16 mouse cellular contexts compared by ENCODE assay signal in the genomic region with DNA sequence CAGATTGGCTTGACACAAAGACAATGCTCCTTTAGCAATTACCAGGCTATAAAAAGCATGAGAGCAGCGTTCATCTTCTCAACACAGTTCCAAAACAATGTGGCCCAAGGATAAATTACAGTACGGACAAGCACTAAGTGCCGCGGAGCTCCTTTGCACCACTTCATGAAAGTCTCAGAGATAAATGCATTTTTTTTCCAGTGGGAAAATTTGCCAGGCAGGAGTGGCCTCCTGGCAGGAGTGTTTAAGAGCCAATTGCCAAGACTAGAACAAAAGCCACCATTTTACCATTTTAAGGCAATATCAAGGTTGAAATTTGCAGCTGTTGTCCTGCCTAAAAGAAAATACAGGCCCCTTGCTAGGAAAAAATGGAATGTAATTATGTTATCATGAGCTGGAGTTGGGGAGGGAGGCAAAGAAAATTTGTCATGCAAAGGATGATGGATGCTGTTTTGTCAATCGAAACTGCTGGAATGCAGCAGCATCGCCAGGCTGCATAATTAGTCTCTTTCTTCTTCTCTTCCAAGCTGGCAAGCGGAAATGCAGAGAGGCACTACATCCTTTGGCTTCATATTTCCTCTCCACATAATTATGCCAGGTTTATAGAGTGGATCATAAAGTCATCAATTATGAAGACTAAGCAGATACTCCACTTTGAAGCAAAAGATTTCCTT. TPM values are rescaled to one million over a fixed set of nuclear protein-coding genes. Genes with fewer than 3 reads are reported as not detected.
DNase-seq lines count a peak whose midpoint lies in the region; ATAC-seq lines count a peak whose summit lies in the region.
"Had no signal": no experiment of that assay in that cellular context is flagged by ENCODE, and none has a peak within 500 bp of the region (broad histone marks: within the 10 kb centered on the region; RNA-seq: fewer than 3 reads in every experiment).

No protein-coding gene starts in this region.

- H3K27ac ChIP-seq in forebrain, embryonic 13.5 days = peak overlapping the region; percentile 46
- no peak overlapping the region for H3K27ac ChIP-seq in forebrain, embryonic 10.5 days
- no peak overlapping the region for H3K27ac ChIP-seq in midbrain, embryonic 14.5 days (replicated peaks; ENCODE audit: low read depth, low read length)
- no peak overlapping the region for H3K27ac ChIP-seq in midbrain, embryonic 11.5 days (ENCODE audit: low read depth, low read length)
- H3K27ac ChIP-seq in hindbrain, embryonic 16.5 days (ENCODE audit: low read depth, low read length) = peak overlapping the region; percentile 21; the same call in 1 of the 2 replicates
- peak overlapping the region; percentile 50 for H3K27ac ChIP-seq in stomach, embryonic 16.5 days (ENCODE audit: low read length)
- H3K27ac ChIP-seq: heart, embryonic 10.5 days; kidney, embryonic 15.5 days had no signal

- H3K4me2 ChIP-seq in forebrain, embryonic 13.5 days = no peak overlapping the region
- H3K4me2 ChIP-seq in midbrain, embryonic 14.5 days (ENCODE audit: low read length) = no peak overlapping the region
- no peak overlapping the region for H3K4me2 ChIP-seq in midbrain, embryonic 11.5 days
- H3K4me2 ChIP-seq in hindbrain, embryonic 16.5 days (ENCODE audit: low read length) = no peak overlapping the region
- H3K4me2 ChIP-seq in stomach, embryonic 16.5 days (ENCODE audit: low read depth, low read length) = no peak overlapping the region
- H3K4me2 ChIP-seq: kidney, embryonic 15.5 days had no signal

- peaks cover 13% of the 10 kb centered on the region for H3K4me1 ChIP-seq in forebrain, embryonic 13.5 days
- H3K4me1 ChIP-seq in forebrain, embryonic 10.5 days = peaks cover 8% of the 10 kb centered on the region
- H3K4me1 ChIP-seq in midbrain, embryonic 14.5 days (ENCODE audit: control insufficient read depth, insufficient read depth, low read length) = peaks cover 7% of the 10 kb centered on the region
- no peaks in the 10 kb centered on the region for H3K4me1 ChIP-seq in midbrain, embryonic 11.5 days (ENCODE audit: control insufficient read depth, insufficient read depth, low read length)
- peaks cover 3% of the 10 kb centered on the region for H3K4me1 ChIP-seq in hindbrain, embryonic 16.5 days (ENCODE audit: control insufficient read depth, insufficient read depth, low read depth, low read length)
- H3K4me1 ChIP-seq in stomach, embryonic 16.5 days (ENCODE audit: control insufficient read depth, insufficient read depth, low read length) = peaks cover 5% of the 10 kb centered on the region; the same call in 1 of the 2 replicates
- H3K4me1 ChIP-seq: heart, embryonic 10.5 days; kidney, embryonic 15.5 days had no signal

- H3K27me3 ChIP-seq in forebrain, embryonic 13.5 days = no peaks in the 10 kb centered on the region
- no peaks in the 10 kb centered on the region for H3K27me3 ChIP-seq in forebrain, embryonic 10.5 days (ENCODE audit: poor library complexity, severe bottlenecking)
- no peaks in the 10 kb centered on the region for H3K27me3 ChIP-seq in midbrain, embryonic 14.5 days (ENCODE audit: control insufficient read depth, insufficient read depth, low read length)
- H3K27me3 ChIP-seq in midbrain, embryonic 11.5 days (ENCODE audit: control insufficient read depth, insufficient read depth, low read length) = no peaks in the 10 kb centered on the region
- no peaks in the 10 kb centered on the region for H3K27me3 ChIP-seq in hindbrain, embryonic 16.5 days (replicated peaks; ENCODE audit: control insufficient read depth, insufficient read depth, low read length)
- H3K27me3 ChIP-seq in stomach, embryonic 16.5 days (ENCODE audit: control insufficient read depth, insufficient read depth, low read length) = no peaks in the 10 kb centered on the region
- H3K27me3 ChIP-seq: kidney, embryonic 15.5 days had no signal

- H3K9ac ChIP-seq in forebrain, embryonic 13.5 days = no peak overlapping the region
- H3K9ac ChIP-seq in midbrain, embryonic 14.5 days (replicated peaks; ENCODE audit: low read length) = no peak overlapping the region
- no peak overlapping the region for H3K9ac ChIP-seq in midbrain, embryonic 11.5 days (ENCODE audit: low read length)
- H3K9ac ChIP-seq in hindbrain, embryonic 16.5 days (ENCODE audit: low read depth, low read length) = no peak overlapping the region
- no peak overlapping the region for H3K9ac ChIP-seq in stomach, embryonic 16.5 days (ENCODE audit: low read length)
- H3K9ac ChIP-seq: kidney, embryonic 15.5 days had no signal

- ATAC-seq in forebrain, embryonic 13.5 days = no peak
- ATAC-seq in midbrain, embryonic 14.5 days (ENCODE audit: low FRiP score, low TSS enrichment) = no peak
- no peak for ATAC-seq in midbrain, embryonic 11.5 days (ENCODE audit: low FRiP score)
- ATAC-seq in hindbrain, embryonic 16.5 days = peak; percentile 60
- ATAC-seq in stomach, embryonic 16.5 days (ENCODE audit: insufficient read depth, low FRiP score) = peak; percentile 4; the same call in 1 of the 2 replicates

- DNase-seq in forebrain, embryonic 10.5 days (ENCODE audit: extremely low spot score, low spot score) = no peak
- peak; percentile 37 for DNase-seq in midbrain, embryonic 14.5 days
- no peak for DNase-seq in midbrain, embryonic 11.5 days (ENCODE audit: low spot score, missing footprints)
- DNase-seq in cerebellum, postnatal 25 days = no peak
- no peak for DNase-seq in cerebellum, adult 11-12 months
- DNase-seq: adrenal gland, adult 2 months; cerebellum, postnatal 10 days; gastrocnemius, postnatal 10 days; heart, postnatal 36 days; lung, postnatal 14 days; right cerebral cortex, postnatal 25 days had no signal

- H3K9me3 ChIP-seq in forebrain, embryonic 13.5 days (replicated peaks) = no peaks in the 10 kb centered on the region
- H3K9me3 ChIP-seq in forebrain, embryonic 10.5 days = no peaks in the 10 kb centered on the region
- H3K9me3 ChIP-seq in midbrain, embryonic 14.5 days (ENCODE audit: control insufficient read depth, low read length) = no peaks in the 10 kb centered on the region
- H3K9me3 ChIP-seq in midbrain, embryonic 11.5 days (ENCODE audit: control insufficient read depth, low read length) = no peaks in the 10 kb centered on the region
- H3K9me3 ChIP-seq in hindbrain, embryonic 16.5 days (ENCODE audit: control insufficient read depth, low read length) = no peaks in the 10 kb centered on the region
- no peaks in the 10 kb centered on the region for H3K9me3 ChIP-seq in stomach, embryonic 16.5 days (replicated peaks; ENCODE audit: control insufficient read depth, low read length)
- H3K9me3 ChIP-seq: heart, embryonic 10.5 days; kidney, embryonic 15.5 days had no signal

- H3K4me3 ChIP-seq in forebrain, embryonic 13.5 days = no peak overlapping the region
- no peak overlapping the region for H3K4me3 ChIP-seq in forebrain, embryonic 10.5 days
- no peak overlapping the region for H3K4me3 ChIP-seq in midbrain, embryonic 14.5 days (replicated peaks; ENCODE audit: low read depth, low read length)
- no peak overlapping the region for H3K4me3 ChIP-seq in midbrain, embryonic 11.5 days (ENCODE audit: low read depth, low read length)
- no peak overlapping the region for H3K4me3 ChIP-seq in hindbrain, embryonic 16.5 days (ENCODE audit: low read length)
- H3K4me3 ChIP-seq in stomach, embryonic 16.5 days (replicated peaks; ENCODE audit: low read length) = no peak overlapping the region
- H3K4me3 ChIP-seq: heart, embryonic 10.5 days; kidney, embryonic 15.5 days had no signal

- 24% methylated on average over 7 of the region's 7 CpGs for WGBS in forebrain, embryonic 13.5 days
- whole genome bisulfite sequencing in forebrain, embryonic 10.5 days = 81% methylated on average over 7 of the region's 7 CpGs
- WGBS in midbrain, embryonic 14.5 days = 56% methylated on average over 7 of the region's 7 CpGs
- WGBS in midbrain, embryonic 11.5 days = 78% methylated on average over 7 of the region's 7 CpGs
- WGBS in hindbrain, embryonic 16.5 days = 24% methylated on average over 7 of the region's 7 CpGs
- WGBS in stomach, embryonic 16.5 days = 28% methylated on average over 7 of the region's 7 CpGs

- H3K36me3 ChIP-seq in forebrain, embryonic 13.5 days (ENCODE audit: poor library complexity, severe bottlenecking) = no peaks in the 10 kb centered on the region
- no peaks in the 10 kb centered on the region for H3K36me3 ChIP-seq in forebrain, embryonic 10.5 days (replicated peaks)
- H3K36me3 ChIP-seq in midbrain, embryonic 14.5 days (ENCODE audit: control insufficient read depth, insufficient read depth, low read length) = no peaks in the 10 kb centered on the region
- H3K36me3 ChIP-seq in midbrain, embryonic 11.5 days (ENCODE audit: control insufficient read depth, insufficient read depth, low read length) = no peaks in the 10 kb centered on the region
- no peaks in the 10 kb centered on the region for H3K36me3 ChIP-seq in hindbrain, embryonic 16.5 days (ENCODE audit: control insufficient read depth, insufficient read depth, low read length)
- no peaks in the 10 kb centered on the region for H3K36me3 ChIP-seq in stomach, embryonic 16.5 days (ENCODE audit: control insufficient read depth, insufficient read depth, low read length)
- H3K36me3 ChIP-seq: heart, embryonic 10.5 days; kidney, embryonic 15.5 days had no signal

RNA-seq across cellular contexts. Expression of a gene that starts 40.7 kb away (rescaled TPM):
- polyA plus RNA-seq in forebrain, embryonic 13.5 days (2015; fragmentation: Nextera tagmentation; extraction: Ambion mirVana) = 9.0 and 11.2 TPM in 2 replicates
- polyA plus RNA-seq in forebrain, embryonic 10.5 days (2016; fragmentation: Nextera tagmentation; extraction: Ambion mirVana) = 5.8 and 7.4 TPM in 2 replicates
- 21.5 and 24.7 TPM in 2 replicates for polyA plus RNA-seq in midbrain, embryonic 14.5 days (2014; fragmentation: Nextera tagmentation; extraction: Ambion mirVana)
- 1.7 and 2.8 TPM in 2 replicates for polyA plus RNA-seq in midbrain, embryonic 11.5 days (2014; fragmentation: Nextera tagmentation; extraction: Ambion mirVana)
- 79.1 and 96.8 TPM in 2 replicates for polyA plus RNA-seq in hindbrain, embryonic 16.5 days (2015; fragmentation: Nextera tagmentation; extraction: Ambion mirVana)
- 121 and 125 TPM in 2 replicates for polyA plus RNA-seq in stomach, embryonic 16.5 days (2015; fragmentation: Nextera tagmentation; extraction: Ambion mirVana)

RNA-seq across cellular contexts. Expression of a gene that starts 45.8 kb away (rescaled TPM):
- polyA plus RNA-seq in forebrain, embryonic 13.5 days (2015; fragmentation: Nextera tagmentation; extraction: Ambion mirVana) = 0.20 TPM in 1 of 2 replicates, not detected in the other
- 0.22 and 0.25 TPM in 2 replicates for polyA plus RNA-seq in forebrain, embryonic 10.5 days (2016; fragmentation: Nextera tagmentation; extraction: Ambion mirVana)
- 0.33 and 0.78 TPM in 2 replicates for polyA plus RNA-seq in midbrain, embryonic 14.5 days (2014; fragmentation: Nextera tagmentation; extraction: Ambion mirVana)
- not detected in 2 replicates for polyA plus RNA-seq in midbrain, embryonic 11.5 days (2014; fragmentation: Nextera tagmentation; extraction: Ambion mirVana)
- polyA plus RNA-seq in hindbrain, embryonic 16.5 days (2015; fragmentation: Nextera tagmentation; extraction: Ambion mirVana) = 0.60 and 0.74 TPM in 2 replicates
- 0.61 and 1.7 TPM in 2 replicates for polyA plus RNA-seq in stomach, embryonic 16.5 days (2015; fragmentation: Nextera tagmentation; extraction: Ambion mirVana)
- polyA plus RNA-seq: adrenal gland, adult 2 months had no signal

Comparison
In these comparisons a context has a peak if more than half of its experiments do, and no peak if none do; other contexts are left out.
1. H3K27ac ChIP-seq: peak in forebrain, embryonic 13.5 days (single experiment), hindbrain, embryonic 16.5 days (single experiment) and stomach, embryonic 16.5 days (single experiment); none in forebrain, embryonic 10.5 days (single experiment), midbrain, embryonic 14.5 days (single experiment) and midbrain, embryonic 11.5 days (single experiment).
2. ATAC-seq: peak in hindbrain, embryonic 16.5 days (single experiment) and stomach, embryonic 16.5 days (single experiment); none in forebrain, embryonic 13.5 days (single experiment), midbrain, embryonic 14.5 days (single experiment) and midbrain, embryonic 11.5 days (single experiment).